Mouse (Mus musculus) Patski (cell line): ENCODE results near the gene BC028528. TPM values are rescaled to one million over a fixed set of nuclear protein-coding genes. Genes with fewer than 3 reads are reported as not detected.
"Not testable (repeated sequence)": the region's sequence is repeated elsewhere in the genome, so short reads cannot be mapped to it uniquely, and the experiment has no call there.

ENCODE experiments used
- ATAC-seq: fragments of 100-300 bp; one replicate; pipeline ENCODE4 v1.8.0; 2021
- CTCF ChIA-PET: fragments of 350-600 bp; sonication (Branson Sonifier 250); formaldehyde crosslinking; loops from one replicate; lab custom pipeline; 2022; ENCODE audit warnings: inconsistent platforms; lab: Charles Lee
- POLR2A ChIA-PET: fragments of 350-600 bp; sonication (Branson Sonifier 250); formaldehyde crosslinking; loops from one replicate; lab custom pipeline; 2022; ENCODE audit warnings: antibody characterized with exemption, inconsistent platforms; lab: Charles Lee
- DNase-seq: peaks from one replicate; pipeline ENCODE4 v3.0.0-alpha.2; 2011; ENCODE audit warnings: low read depth, low spot score
- H3K27me3 ChIP-seq: fragments of 371-371 bp; one replicate; pipeline ENCODE4 v1.5.1; 2021
- CTCF ChIP-seq: fragments of 100-300 bp; IDR thresholded peaks from one replicate; pipeline ENCODE4 v1.5.1; 2021
- in situ Hi-C: fragments of 300-500 bp; cut with MboI; formaldehyde crosslinking; loops from 3 replicates; pipeline ENCODE4 v1.11.1; 2018; ENCODE audit warnings: low pct_unique_long_range_greater_than_20kb, mixed read lengths
- polyA plus RNA-seq: library from polyadenylated mRNA; unstranded; gene quantifications from one replicate; pipeline ENCODE4 v1.2.3, GENCODE M21; 2021

The BC028528 gene
- polyA plus RNA-seq, 1 experiment from 2014 or later = 0.67 TPM

DNA sequence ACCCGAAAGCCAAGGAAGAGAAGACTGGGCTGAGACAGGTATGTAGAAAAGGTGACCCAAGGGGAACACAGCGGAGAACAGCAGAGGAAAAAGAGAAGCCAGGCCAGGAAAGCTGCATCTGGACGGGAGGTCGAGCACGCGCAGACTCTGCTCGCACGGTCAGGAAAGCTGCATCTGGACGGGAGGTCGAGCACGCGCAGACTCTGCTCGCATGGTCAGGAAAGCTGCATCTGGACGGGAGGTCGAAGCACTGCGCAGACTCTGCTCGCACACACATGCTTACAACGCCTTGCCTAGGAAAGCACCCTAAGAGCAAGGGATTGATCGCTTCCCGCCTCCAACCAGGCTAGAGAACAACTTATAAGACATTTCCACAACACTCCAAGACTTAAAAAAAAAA lies 26.2 kb downstream of the BC028528 start:
- in situ Hi-C loops = no loop called here
- POLR2A ChIA-PET = interaction anchor here (0.6 kb wide), 1 partner anchor 165 kb away, joined by 3 read pairs; no protein-coding TSS in a partner anchor

DNA sequence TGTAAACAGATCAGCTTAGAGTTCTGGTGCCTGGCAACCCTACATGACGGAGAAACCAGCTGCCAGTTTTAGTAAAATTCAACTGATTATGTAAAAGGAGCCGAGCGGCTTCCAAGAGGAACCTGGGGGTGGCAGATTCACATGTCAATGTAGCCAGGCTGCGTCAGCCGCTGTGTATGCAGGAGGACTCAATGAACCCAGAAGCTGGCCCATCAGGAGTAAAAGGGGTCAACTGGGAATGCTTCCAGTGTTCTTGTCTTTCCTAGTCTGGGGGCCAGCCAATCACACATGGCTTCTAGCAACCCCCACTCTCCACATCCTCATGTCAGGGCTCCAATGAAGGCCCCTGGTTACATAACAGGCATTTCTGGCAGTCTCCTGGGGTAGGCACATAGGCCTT lies 26.8 kb downstream of the BC028528 start:
- ChIA-PET CTCF (interaction anchor here (1.0 to 2.6 kb wide), 3 partner anchors 41 to 98 kb away, joined by 3 to 12 read pairs (median 5); no protein-coding TSS in a partner anchor), POLR2A (interaction anchor here (0.6 kb wide), 1 partner anchor 23 kb away, joined by 3 read pairs; no protein-coding TSS in a partner anchor)
- in situ Hi-C loops = no loop called here
- H3K27me3 ChIP-seq = no peaks in the 10 kb centered on the region
- no peak for ATAC-seq
- DNase-seq = no peak
- TF ChIP-seq CTCF = no peak

More for the DNA sequence above, 26.2 kb downstream of the BC028528 start:
- TF ChIP-seq CTCF = no peak
- ATAC-seq (no peak), DNase-seq (no peak)
- no peaks in the 10 kb centered on the region for H3K27me3 ChIP-seq
- CTCF ChIA-PET = interaction anchor here (1.0 to 2.6 kb wide), 3 partner anchors 40 to 98 kb away, joined by 3 to 12 read pairs (median 5); no protein-coding TSS in a partner anchor

DNA sequence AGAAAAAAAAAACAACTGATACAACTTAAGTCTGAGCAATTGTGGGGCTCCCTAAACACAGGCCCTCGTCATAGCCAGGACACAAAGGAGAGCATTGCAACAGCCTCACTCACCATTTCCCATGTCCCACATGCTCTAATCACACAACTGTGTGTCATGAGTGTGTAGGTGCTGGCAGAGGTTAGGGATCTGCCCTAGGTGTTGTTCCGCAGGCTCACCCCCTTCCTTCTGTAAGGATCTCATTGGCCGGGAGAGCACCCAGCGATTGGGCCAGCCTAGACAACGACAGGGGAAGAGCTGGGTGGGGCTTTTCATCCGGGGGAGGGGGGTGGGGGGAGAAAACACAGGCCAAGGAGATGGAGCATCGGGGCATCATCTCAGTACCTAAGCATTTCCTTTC lies 28.2 kb downstream of the BC028528 start:
- CTCF ChIA-PET = interaction anchor here (1.8 kb wide), 1 partner anchor 44 kb away, joined by 5 read pairs; no protein-coding TSS in a partner anchor
- TF ChIP-seq CTCF = no peak
- in situ Hi-C loops = no loop called here
- H3K27me3 ChIP-seq = no peaks in the 10 kb centered on the region
- no peak for ATAC-seq
- POLR2A ChIA-PET = no interaction called here
- no peak for DNase-seq

- H3K27me3 ChIP-seq = no peaks in the 10 kb centered on the region
- DNase-seq (peak; percentile 83), ATAC-seq (peak; percentile 84)
- TF ChIP-seq CTCF = no peak
- in situ Hi-C loops = no loop called here
- ChIA-PET CTCF (interaction anchor here (0.8 to 1.0 kb wide), 4 partner anchors 9 to 102 kb away, joined by 3 to 8 read pairs (median 3); partner anchors contain the start of gene Mrps21), POLR2A (interaction anchor here (0.7 kb wide), 3 partner anchors 22 to 174 kb away, joined by 3 to 4 read pairs (median 4); partner anchors contain the start of gene Adamtsl4)
Observed at GRCm38 (mm10) chr3:95861796-95862195, 30.0 kb downstream of the BC028528 start.

- DNase-seq = no peak
- no peak for ATAC-seq
- CTCF ChIA-PET = interaction anchor here (0.8 to 1.0 kb wide), 4 partner anchors 10 to 102 kb away, joined by 3 to 8 read pairs (median 3); partner anchors contain the start of gene Mrps21
- H3K27me3 ChIP-seq = no peaks in the 10 kb centered on the region
- POLR2A ChIA-PET = interaction anchor here (0.7 kb wide), 1 partner anchor 43 kb away, joined by 3 read pairs; no protein-coding TSS in a partner anchor
- in situ Hi-C loops = no loop called here
- TF ChIP-seq CTCF = peak; percentile 80
Observed at GRCm38 (mm10) chr3:95861216-95861615, 30.6 kb downstream of the BC028528 start.

DNA sequence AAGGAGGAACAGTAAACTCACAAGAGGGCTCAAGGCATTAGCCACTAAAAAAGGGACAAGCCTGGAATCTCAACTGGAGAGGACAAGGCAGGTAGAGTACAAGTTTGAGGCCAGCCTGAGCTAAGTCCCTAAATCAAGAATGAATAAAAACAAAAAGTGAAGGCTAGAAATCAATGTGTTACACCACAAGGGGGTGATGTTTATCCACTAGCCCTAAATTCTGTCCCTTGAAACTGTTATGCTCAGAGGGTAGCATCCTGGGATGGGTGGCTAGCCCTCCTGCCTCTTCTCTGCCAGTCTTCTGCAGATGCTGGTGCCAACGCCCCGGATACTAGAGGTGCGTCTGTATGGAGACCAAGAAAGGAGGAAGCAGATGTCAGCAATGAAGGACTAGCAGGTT lies 31.5 kb downstream of the BC028528 start:
- ATAC-seq (no peak), DNase-seq (no peak)
- in situ Hi-C loops = no loop called here
- H3K27me3 ChIP-seq = no peaks in the 10 kb centered on the region
- ChIA-PET CTCF (no interaction called here), POLR2A (no interaction called here)
- peak; percentile 49 for TF ChIP-seq CTCF

DNA sequence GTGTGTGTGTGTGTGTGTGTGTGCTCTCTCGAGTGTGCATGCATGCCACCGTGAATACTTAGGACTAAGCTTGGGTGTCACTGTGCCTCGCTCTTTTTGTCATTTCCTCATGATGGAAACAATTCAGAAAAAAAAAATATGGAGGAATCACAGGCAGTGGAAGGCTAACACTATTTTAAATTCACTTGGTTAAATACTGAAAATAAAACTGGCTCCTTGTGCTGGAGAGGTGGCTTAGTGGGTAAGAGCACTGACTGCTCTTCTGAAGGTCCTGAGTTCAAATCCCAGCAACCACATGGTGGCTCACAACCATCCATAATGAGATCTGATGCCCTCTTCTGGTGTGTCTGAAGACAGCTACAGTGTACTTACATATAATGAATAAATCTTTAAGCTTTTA lies 33.5 kb downstream of the BC028528 start:
- H3K27me3 ChIP-seq, ATAC-seq, DNase-seq, in situ Hi-C loops: not testable (repeated sequence)
- POLR2A ChIA-PET = interaction anchor here (0.6 to 0.7 kb wide), 4 partner anchors 9 to 174 kb away, joined by 3 to 6 read pairs (median 4); no protein-coding TSS in a partner anchor
- peak; percentile 25 for TF ChIP-seq CTCF
- CTCF ChIA-PET = interaction anchor here (1.3 kb wide), 1 partner anchor 183 kb away, joined by 3 read pairs; no protein-coding TSS in a partner anchor

DNA sequence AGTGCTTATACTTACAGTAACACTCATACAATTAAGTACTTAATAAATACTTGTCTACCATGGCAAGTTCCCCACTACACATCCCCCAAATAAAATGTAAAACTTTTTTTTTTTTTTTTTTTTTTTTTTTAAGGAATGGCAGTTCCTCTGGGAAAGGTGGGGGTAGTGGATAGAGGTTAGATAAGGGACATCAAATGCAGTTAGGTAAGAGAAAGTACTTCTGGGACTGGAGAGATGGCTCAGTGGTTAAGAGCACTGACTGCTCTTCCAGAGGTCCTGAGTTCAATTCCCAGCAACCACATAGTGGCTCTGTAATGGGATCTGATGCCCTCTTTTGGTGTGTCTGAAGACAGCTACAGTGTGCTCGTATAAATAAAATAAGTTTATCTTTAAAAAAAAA lies 34.8 kb downstream of the BC028528 start:
- ChIA-PET CTCF (interaction anchor here (1.3 kb wide), 1 partner anchor 107 kb away, joined by 6 read pairs; no protein-coding TSS in a partner anchor), POLR2A (interaction anchor here (1.8 kb wide), 1 partner anchor 13 kb away, joined by 5 read pairs; no protein-coding TSS in a partner anchor)
- ATAC-seq, in situ Hi-C loops, H3K27me3 ChIP-seq, DNase-seq: not testable (repeated sequence)

- ChIA-PET POLR2A (interaction anchor here (0.7 to 1.8 kb wide), 4 partner anchors 13 to 406 kb away, joined by 3 to 5 read pairs (median 4); no protein-coding TSS in a partner anchor), CTCF (interaction anchor here (1.3 kb wide), 1 partner anchor 108 kb away, joined by 6 read pairs; no protein-coding TSS in a partner anchor)
- ATAC-seq (peak; percentile 14), DNase-seq (no peak)
- TF ChIP-seq CTCF = no peak
- in situ Hi-C loops = no loop called here
- no peaks in the 10 kb centered on the region for H3K27me3 ChIP-seq
Observed at GRCm38 (mm10) chr3:95856115-95856514, 35.7 kb downstream of the BC028528 start.

DNA sequence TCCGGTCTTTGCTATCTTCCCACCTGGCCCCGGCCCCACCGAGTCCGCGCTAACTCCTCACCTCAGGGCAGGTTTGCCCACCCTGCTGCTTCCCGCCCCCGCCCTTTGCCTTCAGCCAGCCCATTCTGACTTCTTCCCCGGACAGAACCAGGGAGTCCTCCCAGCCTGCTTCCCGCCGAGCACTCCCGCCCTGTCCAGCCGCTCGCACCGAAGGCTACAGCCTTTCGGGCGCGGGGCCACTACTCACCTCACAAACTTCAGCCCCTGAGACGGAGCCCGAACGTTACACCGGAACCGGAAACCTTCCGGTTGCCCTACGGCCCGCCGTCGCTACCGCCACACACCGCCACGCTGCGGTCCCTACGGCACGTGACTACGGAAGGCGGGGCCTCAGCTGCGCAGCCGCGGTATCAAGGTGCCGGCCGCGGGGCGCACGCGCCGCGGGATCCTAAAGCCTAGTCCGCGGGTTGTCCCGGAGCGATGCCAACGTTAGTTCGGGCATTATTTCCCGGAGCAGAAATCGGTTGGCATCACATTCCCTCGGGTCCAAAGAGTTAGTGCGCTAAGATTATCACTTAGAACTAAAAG lies 36.2 kb downstream of the BC028528 start, which contains the start of gene Prpf3:
TSS of gene Prpf3 (minus strand) at position 384 of the 588 bp plus-strand sequence.
- in situ Hi-C loops = no loop called here
- TF ChIP-seq CTCF = no peak
- no peaks in the 10 kb centered on the region for H3K27me3 ChIP-seq
- peak; percentile 80 for ATAC-seq
- ChIA-PET POLR2A (interaction anchor here (0.7 to 1.8 kb wide), 4 partner anchors 13 to 406 kb away, joined by 3 to 5 read pairs (median 4); no protein-coding TSS in a partner anchor), CTCF (interaction anchor here (1.3 kb wide), 1 partner anchor 108 kb away, joined by 6 read pairs; no protein-coding TSS in a partner anchor)
- DNase-seq = peak; percentile 82
